Mouse (Mus musculus) intestine, embryonic 15.5 days (tissue): ENCODE measurements around the gene Ceacam16. TPM values are rescaled to one million over a fixed set of nuclear protein-coding genes. Genes with fewer than 3 reads are reported as not detected.
A peak's percentile ranks its signal among the peaks of the same experiment; 100 is the strongest.

Experiments
- ATAC-seq: fragments of 200-750 bp; cut with Nextera tagmentation; 2 replicates; pipeline ENCODE4 v1.8.0; 2017; ENCODE audit warnings: moderate TSS enrichment, moderate library complexity
- H3K27ac ChIP-seq: fragments of 300-500 bp; sonication (generic); 2 replicates; pipeline ENCODE4 v1.5.1; 2015; ENCODE audit warnings: mild to moderate bottlenecking, inconsistent platforms
- H3K27me3 ChIP-seq: fragments of 300-500 bp; sonication (generic); replicated peaks from 2 replicates; pipeline ENCODE4 v1.6.1; 2015; ENCODE audit warnings: inconsistent platforms
- H3K36me3 ChIP-seq: fragments of 300-500 bp; sonication (generic); 2 replicates; pipeline ENCODE4 v1.6.1; 2015; ENCODE audit warnings: inconsistent platforms
- H3K4me1 ChIP-seq: fragments of 300-500 bp; sonication (generic); replicated peaks from 2 replicates; pipeline ENCODE4 v1.6.1; 2015; ENCODE audit warnings: inconsistent platforms
- H3K4me2 ChIP-seq: fragments of 300-500 bp; sonication (generic); replicated peaks from 2 replicates; pipeline ENCODE4 v1.6.1; 2015; ENCODE audit warnings: mild to moderate bottlenecking, inconsistent platforms
- H3K4me3 ChIP-seq: fragments of 300-500 bp; sonication (generic); replicated peaks from 2 replicates; pipeline ENCODE4 v1.5.1; 2015; ENCODE audit warnings: inconsistent platforms
- H3K9ac ChIP-seq: fragments of 300-500 bp; sonication (generic); 2 replicates; pipeline ENCODE4 v1.6.1; 2015; ENCODE audit warnings: inconsistent platforms
- H3K9me3 ChIP-seq: fragments of 300-500 bp; sonication (generic); 2 replicates; pipeline ENCODE4 v1.6.1; 2016; ENCODE audit warnings: inconsistent platforms
- WGBS: fragments of 180-500 bp; shearing (Covaris S2); methylation state at CpG from one replicate; pipeline ENCODE4 v1.1.7; 2015; 5-methylcytosine and 5-hydroxymethylcytosine counted together
- polyA plus RNA-seq: library from polyadenylated mRNA; unstranded; fragments of >200 nt; fragmentation: Nextera tagmentation; extraction: Ambion mirVana; gene quantifications from 2 replicates; pipeline ENCODE4 v1.2.1, GENCODE M21; 2015

Ceacam16 gene
- polyA plus RNA-seq, 1 experiment from 2014 or later = not detected

GRCm38 (mm10) chr7:19840936-19841335 lies 20.2 kb downstream of the Ceacam16 start:
- Histone ChIP-seq H3K27me3 (no peaks in the 10 kb centered on the region), H3K36me3 (no peaks in the 10 kb centered on the region), H3K9me3 (no peaks in the 10 kb centered on the region), H3K4me1 (peaks cover 14% of the 10 kb centered on the region), H3K27ac (peak overlapping the region; percentile 80), H3K4me2 (no peak overlapping the region), H3K4me3 (no peak overlapping the region), H3K9ac (no peak overlapping the region)
- 74% methylated on average over 3 of the region's 3 CpGs for WGBS
- no peak for ATAC-seq

- no peak overlapping the region for H3K4me2 ChIP-seq
- peak overlapping the region; percentile 80; the same call in 1 of the 2 replicates for H3K27ac ChIP-seq
- WGBS = 64% methylated on average over 4 of the region's 4 CpGs
- H3K27me3 ChIP-seq = no peaks in the 10 kb centered on the region
- peaks cover 14% of the 10 kb centered on the region for H3K4me1 ChIP-seq
- no peak overlapping the region for H3K9ac ChIP-seq
- H3K9me3 ChIP-seq = no peaks in the 10 kb centered on the region
- H3K36me3 ChIP-seq = no peaks in the 10 kb centered on the region
- H3K4me3 ChIP-seq = no peak overlapping the region
- no peak for ATAC-seq
These were observed 20.7 kb downstream of the Ceacam16 start for GRCm38 (mm10) chr7:19840371-19840770.

- 53% methylated on average over 3 of the region's 3 CpGs for WGBS
- peaks cover 7% of the 10 kb centered on the region; the same call in 1 of the 2 replicates for H3K4me1 ChIP-seq
- H3K9me3 ChIP-seq = no peaks in the 10 kb centered on the region
- no peaks in the 10 kb centered on the region for H3K27me3 ChIP-seq
- no peak overlapping the region for H3K4me3 ChIP-seq
- no peak overlapping the region for H3K9ac ChIP-seq
- no peaks in the 10 kb centered on the region for H3K36me3 ChIP-seq
- H3K4me2 ChIP-seq = no peak overlapping the region
- 0 out of 2 replicates have a peak overlapping the region, but pooled peaks have one; percentile 32 for H3K27ac ChIP-seq
- peak; percentile 59 for ATAC-seq
These were observed 24.3 kb downstream of the Ceacam16 start for GRCm38 (mm10) chr7:19836843-19837242.

- H3K9me3 ChIP-seq = no peaks in the 10 kb centered on the region
- no peak for ATAC-seq
- H3K27ac ChIP-seq = no peak overlapping the region
- H3K4me3 ChIP-seq = no peak overlapping the region
- 66% methylated on average over 3 of the region's 3 CpGs for WGBS
- H3K27me3 ChIP-seq = no peaks in the 10 kb centered on the region
- H3K36me3 ChIP-seq = no peaks in the 10 kb centered on the region
- no peak overlapping the region for H3K9ac ChIP-seq
- H3K4me2 ChIP-seq = no peak overlapping the region
- H3K4me1 ChIP-seq = peaks cover 22% of the 10 kb centered on the region
These were observed 27.0 kb downstream of the Ceacam16 start for GRCm38 (mm10) chr7:19834055-19834454.

- no peak overlapping the region for H3K4me3 ChIP-seq
- no peak overlapping the region for H3K4me2 ChIP-seq
- 0 out of 2 replicates have a peak overlapping the region, but pooled peaks have one; percentile 14 for H3K27ac ChIP-seq
- H3K9me3 ChIP-seq = no peaks in the 10 kb centered on the region
- 37% methylated on average over 9 of the region's 9 CpGs for WGBS
- no peaks in the 10 kb centered on the region for H3K36me3 ChIP-seq
- H3K9ac ChIP-seq = no peak overlapping the region
- H3K27me3 ChIP-seq = no peaks in the 10 kb centered on the region
- peak; percentile 50 for ATAC-seq
- H3K4me1 ChIP-seq = peaks cover 24% of the 10 kb centered on the region
These were observed 29.3 kb downstream of the Ceacam16 start for GRCm38 (mm10) chr7:19831837-19832236.

- H3K9ac ChIP-seq = no peak overlapping the region
- no peaks in the 10 kb centered on the region for H3K36me3 ChIP-seq
- no peaks in the 10 kb centered on the region for H3K27me3 ChIP-seq
- no peaks in the 10 kb centered on the region for H3K9me3 ChIP-seq
- H3K4me3 ChIP-seq = no peak overlapping the region
- peak overlapping the region; percentile 66 for H3K27ac ChIP-seq
- H3K4me2 ChIP-seq = peak overlapping the region; percentile 38
- ATAC-seq = peak; percentile 89
- peaks cover 28% of the 10 kb centered on the region for H3K4me1 ChIP-seq
- WGBS = 20% methylated on average over 13 of the region's 13 CpGs
These were observed 30.4 kb downstream of the Ceacam16 start for GRCm38 (mm10) chr7:19830682-19831156.

- H3K27me3 ChIP-seq = no peaks in the 10 kb centered on the region
- H3K4me1 ChIP-seq = peaks cover 29% of the 10 kb centered on the region
- no peak for ATAC-seq
- H3K4me3 ChIP-seq = no peak overlapping the region
- 89% methylated on average over 3 of the region's 3 CpGs for WGBS
- no peak overlapping the region for H3K4me2 ChIP-seq
- H3K27ac ChIP-seq = no peak overlapping the region
- H3K9me3 ChIP-seq = no peaks in the 10 kb centered on the region
- no peak overlapping the region for H3K9ac ChIP-seq
- H3K36me3 ChIP-seq = no peaks in the 10 kb centered on the region
These were observed 31.4 kb downstream of the Ceacam16 start for GRCm38 (mm10) chr7:19829694-19830093.

- Histone ChIP-seq H3K9ac (no peak overlapping the region), H3K4me3 (no peak overlapping the region), H3K4me1 (peaks cover 40% of the 10 kb centered on the region), H3K36me3 (no peaks in the 10 kb centered on the region), H3K27ac (0 out of 2 replicates have a peak overlapping the region, but pooled peaks have one; percentile 11), H3K9me3 (no peaks in the 10 kb centered on the region), H3K4me2 (no peak overlapping the region), H3K27me3 (0 out of 2 replicates have a peak, but pooled peaks cover 3% of the 10 kb centered on the region)
- 36% methylated on average over 6 of the region's 6 CpGs for WGBS
- ATAC-seq = no peak
These were observed 34.3 kb downstream of the Ceacam16 start for GRCm38 (mm10) chr7:19826756-19827155.

GRCm38 (mm10) chr7:19824182-19824973 lies 36.7 kb downstream of the Ceacam16 start:
- Histone ChIP-seq H3K4me1 (peaks cover 32% of the 10 kb centered on the region), H3K9ac (peak overlapping the region; percentile 24; the same call in 1 of the 2 replicates), H3K4me2 (peak overlapping the region; percentile 94), H3K36me3 (no peaks in the 10 kb centered on the region), H3K9me3 (no peaks in the 10 kb centered on the region), H3K27ac (peak overlapping the region; percentile 97), H3K4me3 (peak overlapping the region; percentile 13), H3K27me3 (0 out of 2 replicates have a peak, but pooled peaks cover 3% of the 10 kb centered on the region)
- WGBS = 20% methylated on average over 25 of the region's 26 CpGs
- peak; percentile 91 for ATAC-seq

GRCm38 (mm10) chr7:19823256-19824181 lies 37.6 kb downstream of the Ceacam16 start:
- WGBS = 26% methylated on average over 16 of the region's 16 CpGs
- Histone ChIP-seq H3K4me1 (peaks cover 39% of the 10 kb centered on the region), H3K36me3 (no peaks in the 10 kb centered on the region), H3K9ac (no peak overlapping the region), H3K4me2 (peak overlapping the region; percentile 94), H3K27ac (peak overlapping the region; percentile 97), H3K4me3 (no peak overlapping the region), H3K27me3 (0 out of 2 replicates have a peak, but pooled peaks cover 3% of the 10 kb centered on the region), H3K9me3 (no peaks in the 10 kb centered on the region)
- peak; percentile 35 for ATAC-seq

- 0 out of 2 replicates have a peak, but pooled peaks cover 3% of the 10 kb centered on the region for H3K27me3 ChIP-seq
- whole genome bisulfite sequencing = under 1% methylated on average over 38 of the region's 42 CpGs
- H3K4me2 ChIP-seq = peak within 1 kb of the TSS; percentile 94
- H3K4me1 ChIP-seq = peaks cover 48% of the 10 kb centered on the region
- peak; percentile 47 for ATAC-seq
- H3K27ac ChIP-seq = peak within 1 kb of the TSS; percentile 97
- H3K9me3 ChIP-seq = no peaks in the 10 kb centered on the region
- H3K9ac ChIP-seq = peak within 1 kb of the TSS; percentile 80
- no peaks in the 10 kb centered on the region for H3K36me3 ChIP-seq
- peak within 1 kb of the TSS; percentile 58 for H3K4me3 ChIP-seq
These were observed 38.5 kb downstream of the Ceacam16 start, which contains the start of gene Bcl3 for GRCm38 (mm10) chr7:19822604-19823058. Bcl3 (minus strand) TSS chr7:19822770.
